Comparison of ENCODE assay signal across 8 mouse cellular contexts in the genomic region with DNA sequence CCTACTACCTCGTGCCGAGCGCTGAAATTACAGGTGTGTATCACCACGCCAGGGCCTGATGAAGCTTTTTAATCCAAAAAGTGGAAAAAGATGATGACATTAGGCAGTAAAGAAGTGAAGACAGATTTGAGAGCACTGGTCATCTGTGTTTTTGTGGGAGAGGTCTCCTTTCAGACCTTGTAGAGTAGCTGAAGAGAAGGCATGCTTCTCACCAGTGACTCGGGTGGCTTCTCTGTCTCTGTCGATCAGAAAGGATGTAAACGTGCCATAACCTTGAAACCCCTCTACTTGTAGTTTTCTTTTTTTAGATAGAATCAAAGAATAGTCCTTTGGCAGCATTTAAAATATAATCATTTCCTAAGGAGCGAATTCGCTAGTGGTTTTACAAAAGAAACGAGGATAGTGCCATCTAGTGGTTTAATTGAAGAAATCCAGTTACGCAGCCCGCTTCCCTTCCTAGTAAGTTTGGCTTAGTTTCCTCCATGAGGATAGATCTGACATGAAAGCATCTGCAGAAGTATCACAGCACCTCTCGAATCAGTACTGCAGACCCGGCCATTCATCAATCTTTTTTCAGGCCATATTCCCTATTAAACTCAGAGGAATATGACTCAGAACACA. TPM values are rescaled to one million over a fixed set of nuclear protein-coding genes. Genes with fewer than 3 reads are reported as not detected.
DNase-seq lines count a peak whose midpoint lies in the region; ATAC-seq and TF ChIP-seq lines count a peak whose summit lies in the region.

No protein-coding gene starts in this region.

- no peak overlapping the region for H3K27ac ChIP-seq in kidney, embryonic 15.5 days
- H3K27ac ChIP-seq in hindbrain, embryonic 11.5 days (ENCODE audit: low read depth, low read length): no peak overlapping the region
- no peak overlapping the region for H3K27ac ChIP-seq in left cerebral cortex, adult 2 months
- no peak overlapping the region for H3K27ac ChIP-seq in midbrain, embryonic 14.5 days (replicated peaks; ENCODE audit: low read depth, low read length)

- ATAC-seq in kidney, embryonic 15.5 days (replicated peaks; ENCODE audit: low FRiP score): no peak
- peak; percentile 50; the same call in 1 of the 2 replicates for ATAC-seq in hindbrain, embryonic 11.5 days (ENCODE audit: low FRiP score)
- ATAC-seq in midbrain, embryonic 14.5 days (ENCODE audit: low FRiP score, low TSS enrichment): peak; percentile 63; the same call in 1 of the 2 replicates

- H3K27me3 ChIP-seq in kidney, embryonic 15.5 days: no peaks in the 10 kb centered on the region
- no peaks in the 10 kb centered on the region for H3K27me3 ChIP-seq in hindbrain, embryonic 11.5 days (ENCODE audit: control insufficient read depth, insufficient read depth, low read length)
- H3K27me3 ChIP-seq in midbrain, embryonic 14.5 days (ENCODE audit: control insufficient read depth, insufficient read depth, low read length): no peaks in the 10 kb centered on the region

- no peaks in the 10 kb centered on the region for H3K4me1 ChIP-seq in kidney, embryonic 15.5 days
- no peaks in the 10 kb centered on the region for H3K4me1 ChIP-seq in hindbrain, embryonic 11.5 days (replicated peaks; ENCODE audit: control insufficient read depth, insufficient read depth, low read length)
- no peaks in the 10 kb centered on the region for H3K4me1 ChIP-seq in midbrain, embryonic 14.5 days (ENCODE audit: control insufficient read depth, insufficient read depth, low read length)

- TF ChIP-seq CTCF in left cerebral cortex, adult 2 months (IDR thresholded peaks at IDR 0.05): peak; percentile 78

- H3K4me2 ChIP-seq in kidney, embryonic 15.5 days: no peak overlapping the region
- H3K4me2 ChIP-seq in hindbrain, embryonic 11.5 days (replicated peaks; ENCODE audit: low read depth, low read length): no peak overlapping the region
- 0 out of 2 replicates have a peak overlapping the region, but pooled peaks have one; percentile 23 for H3K4me2 ChIP-seq in midbrain, embryonic 14.5 days (ENCODE audit: low read length)

- no peak overlapping the region for H3K4me3 ChIP-seq in kidney, embryonic 15.5 days (replicated peaks)
- no peak overlapping the region for H3K4me3 ChIP-seq in hindbrain, embryonic 11.5 days (ENCODE audit: low read depth, low read length)
- peak overlapping the region; percentile 18; the same call in 1 of the 2 replicates for H3K4me3 ChIP-seq in left cerebral cortex, adult 2 months
- no peak overlapping the region for H3K4me3 ChIP-seq in midbrain, embryonic 14.5 days (replicated peaks; ENCODE audit: low read depth, low read length)

- H3K9me3 ChIP-seq in kidney, embryonic 15.5 days (replicated peaks): no peaks in the 10 kb centered on the region
- no peaks in the 10 kb centered on the region for H3K9me3 ChIP-seq in hindbrain, embryonic 11.5 days (ENCODE audit: control insufficient read depth, low read length)
- H3K9me3 ChIP-seq in midbrain, embryonic 14.5 days (ENCODE audit: control insufficient read depth, low read length): no peaks in the 10 kb centered on the region

- intact Hi-C loops in left cerebral cortex, adult 2 months (cut with DNase I): loop anchor here (1.0 to 5.0 kb wide), 4 partner anchors 49 to 322 kb away; a partner anchor contains a TSS

- WGBS in kidney, embryonic 15.5 days: 31% methylated on average over 14 of the region's 14 CpGs
- WGBS in hindbrain, embryonic 11.5 days: 31% methylated on average over 14 of the region's 14 CpGs
- 33% methylated on average over 14 of the region's 14 CpGs for WGBS in midbrain, embryonic 14.5 days

- no peaks in the 10 kb centered on the region for H3K36me3 ChIP-seq in kidney, embryonic 15.5 days
- H3K36me3 ChIP-seq in hindbrain, embryonic 11.5 days (ENCODE audit: control insufficient read depth, insufficient read depth, low read length): no peaks in the 10 kb centered on the region
- no peaks in the 10 kb centered on the region for H3K36me3 ChIP-seq in midbrain, embryonic 14.5 days (ENCODE audit: control insufficient read depth, insufficient read depth, low read length)

- peak; percentile 36 for DNase-seq in kidney, adult 11 months
- DNase-seq in R1 (ENCODE audit: low read depth, low spot score): peak; percentile 69
- DNase-seq in embryo, embryonic 11 days: peak; percentile 68
- DNase-seq in hindbrain, embryonic 11.5 days (ENCODE audit: low spot score): peak; percentile 55
- peak; percentile 37 to 38 for DNase-seq in left cerebral cortex, adult 2 months (ENCODE audit: extremely low spot score in 1 of 2, low spot score in 2 of 2)
- peak; percentile 88 for DNase-seq in midbrain, embryonic 14.5 days
- no peak for DNase-seq in urinary bladder, postnatal 25 days (ENCODE audit: low spot score)

- H3K9ac ChIP-seq in kidney, embryonic 15.5 days: no peak overlapping the region
- H3K9ac ChIP-seq in hindbrain, embryonic 11.5 days (ENCODE audit: low read depth, low read length): no peak overlapping the region
- H3K9ac ChIP-seq in midbrain, embryonic 14.5 days (replicated peaks; ENCODE audit: low read length): no peak overlapping the region

RNA-seq across cellular contexts. Expression of a gene that starts 21.2 kb away (rescaled TPM):
- 208 and 211 TPM in 2 replicates for polyA plus RNA-seq in kidney, embryonic 15.5 days (2015; fragmentation: Nextera tagmentation; extraction: Ambion mirVana)
- polyA plus RNA-seq in hindbrain, embryonic 11.5 days (2014; fragmentation: Nextera tagmentation; extraction: Ambion mirVana): 266 and 275 TPM in 2 replicates
- 100 to 1,000 TPM; 110 to 118 TPM for total RNA-seq in left cerebral cortex, adult 2 months (2021)
- polyA plus RNA-seq in midbrain, embryonic 14.5 days (2014; fragmentation: Nextera tagmentation; extraction: Ambion mirVana): 261 and 274 TPM in 2 replicates

RNA-seq across cellular contexts. Expression of a gene that starts 50.5 kb away (rescaled TPM):
- polyA plus RNA-seq in kidney, embryonic 15.5 days (2015; fragmentation: Nextera tagmentation; extraction: Ambion mirVana): 7.1 and 7.2 TPM in 2 replicates
- polyA plus RNA-seq in hindbrain, embryonic 11.5 days (2014; fragmentation: Nextera tagmentation; extraction: Ambion mirVana): 8.7 and 8.8 TPM in 2 replicates
- total RNA-seq in left cerebral cortex, adult 2 months (2021): 10 to 100 TPM; 19.5 to 21.7 TPM
- 34.1 and 35.1 TPM in 2 replicates for polyA plus RNA-seq in midbrain, embryonic 14.5 days (2014; fragmentation: Nextera tagmentation; extraction: Ambion mirVana)

RNA-seq across cellular contexts. Expression of a gene that starts 50.9 kb away (rescaled TPM):
- polyA plus RNA-seq in kidney, embryonic 15.5 days (2015; fragmentation: Nextera tagmentation; extraction: Ambion mirVana): 10.4 and 12.9 TPM in 2 replicates
- 10.7 and 12.8 TPM in 2 replicates for polyA plus RNA-seq in hindbrain, embryonic 11.5 days (2014; fragmentation: Nextera tagmentation; extraction: Ambion mirVana)
- total RNA-seq in left cerebral cortex, adult 2 months (2021): 1 to 10 TPM; 2.9 to 5.3 TPM
- 1.9 and 3.3 TPM in 2 replicates for polyA plus RNA-seq in midbrain, embryonic 14.5 days (2014; fragmentation: Nextera tagmentation; extraction: Ambion mirVana)
